Mouse (Mus musculus) cortical plate, adult 2 months (tissue): Measurements from ENCODE around the gene Cdh4.

Experiments
- CTCF ChIP-seq: fragments of 200-500 bp; IDR thresholded peaks from 2 replicates; pipeline ENCODE4 v1.5.1; 2011; ENCODE audit warnings: mild to moderate bottlenecking, control low read depth, low read length; ENCODE audit not compliant: insufficient read depth; ENCODE audit errors: extremely low read depth
- POLR2A ChIP-seq: fragments of 200-500 bp; IDR thresholded peaks from 2 replicates; pipeline ENCODE4 v1.6.1; 2011; ENCODE audit warnings: mild to moderate bottlenecking, low read length, control low read depth; ENCODE audit not compliant: insufficient read depth; ENCODE audit errors: extremely low read depth

GRCm38 (mm10) chr2:179705461-179705860 lies 263.2 kb downstream of the Cdh4 start:
- TF ChIP-seq CTCF: no peak
- no peak for TF ChIP-seq POLR2A
